Mouse (Mus musculus) ES-E14 (cell line): ENCODE measurements at regions not wholly inside any gene's neighbourhood (a gene's known extent, or its start where the extent isn't known, plus 50 kb on each side); places are given as distances from the start of the nearest gene placed in this dataset.

Experiments
- DNase-seq: peaks from one replicate; pipeline ENCODE4 v3.0.0-alpha.2; 2013; ENCODE audit warnings: low read depth, low spot score
- H3K27ac ChIP-seq: 2 replicates; pipeline ENCODE4 v1.5.1; 2012; ENCODE audit warnings: low read depth, mild to moderate bottlenecking, low read length, moderate library complexity, mixed read lengths; ENCODE audit not compliant: poor library complexity, insufficient read depth, severe bottlenecking
- H3K36me3 ChIP-seq: 2 replicates; pipeline ENCODE4 v1.6.1; 2012; ENCODE audit warnings: mild to moderate bottlenecking, low read length, moderate library complexity, mixed read lengths; ENCODE audit not compliant: control insufficient read depth, poor library complexity, insufficient read depth, severe bottlenecking
- H3K4me1 ChIP-seq, 2 experiments: fragments of 150-350 bp in 1 of 2; sonication (generic) in 1 of 2; 2 replicates each; pipeline ENCODE4 v1.6.1; 2012; ENCODE audit warnings: low read length in 2 of 2, mild to moderate bottlenecking in 1 of 2, mixed read lengths in 1 of 2; ENCODE audit not compliant: control insufficient read depth in 2 of 2, insufficient read depth in 2 of 2, poor library complexity in 1 of 2
- H3K4me3 ChIP-seq, 2 experiments: fragments of 150-350 bp in 1 of 2; sonication (generic) in 1 of 2; 2 replicates each; pipeline ENCODE4 v1.5.1; 2012; ENCODE audit warnings: low read length in 2 of 2, low read depth in 1 of 2, mild to moderate bottlenecking in 1 of 2, mixed read lengths in 1 of 2; ENCODE audit not compliant: insufficient read depth in 1 of 2, poor library complexity in 1 of 2, severe bottlenecking in 1 of 2
- H3K9ac ChIP-seq: 2 replicates; pipeline ENCODE4 v1.6.1; 2012; ENCODE audit warnings: low read depth, mild to moderate bottlenecking, low read length, mixed read lengths; ENCODE audit not compliant: poor library complexity, insufficient read depth, severe bottlenecking
- H3K9me3 ChIP-seq: fragments of 150-350 bp; sonication (generic); 2 replicates; pipeline ENCODE4 v1.6.1; 2012; ENCODE audit warnings: low read depth, mild to moderate bottlenecking, low read length; ENCODE audit not compliant: control insufficient read depth, insufficient read depth
- CHD2 ChIP-seq: IDR thresholded peaks from 2 replicates; pipeline ENCODE4 v1.6.1; 2014; ENCODE audit warnings: mild to moderate bottlenecking, low read depth, low read length, inconsistent platforms
- HCFC1 ChIP-seq: IDR thresholded peaks from 2 replicates; pipeline ENCODE4 v1.6.1; 2012; ENCODE audit warnings: low read length, inconsistent platforms, borderline replicate concordance; ENCODE audit not compliant: insufficient read depth
- MAFK ChIP-seq: IDR thresholded peaks from 2 replicates; pipeline ENCODE4 v1.6.1; 2014; ENCODE audit warnings: mild to moderate bottlenecking, low read depth, low read length, inconsistent platforms; ENCODE audit not compliant: insufficient read depth
- ZC3H11A ChIP-seq: IDR thresholded peaks from 2 replicates; pipeline ENCODE4 v1.6.1; 2012; ENCODE audit warnings: low read depth, mild to moderate bottlenecking, inconsistent platforms, low read length, borderline replicate concordance
- ZNF384 ChIP-seq: IDR thresholded peaks from 2 replicates; pipeline ENCODE4 v1.6.1; 2012; ENCODE audit warnings: low read depth, low read length, inconsistent platforms
- in situ Hi-C, 2 experiments: fragments of 600-800 bp; cut with MboI; formaldehyde crosslinking; loops; one replicate each; pipeline ENCODE4 v1.15.1; 2025; ENCODE audit warnings: low sequenced_read_pairs in 2 of 2, inconsistent platforms in 1 of 2; ENCODE audit not compliant: unreplicated experiment in 2 of 2

GRCm38 (mm10) chr13:99075467-99075866 is 91.1 kb upstream of the 1700024P04Rik start:
- in situ Hi-C loops: no loop called here
- no peaks in the 10 kb centered on the region for H3K4me1 ChIP-seq
- H3K36me3 ChIP-seq: no peaks in the 10 kb centered on the region
- H3K4me3 ChIP-seq: no peak overlapping the region
- no peaks in the 10 kb centered on the region for H3K9me3 ChIP-seq
- DNase-seq: no peak
- H3K9ac ChIP-seq: no peak overlapping the region
- H3K27ac ChIP-seq: no peak overlapping the region
- TF ChIP-seq MAFK: no peak
- no peak for TF ChIP-seq HCFC1
- no peak for TF ChIP-seq CHD2
- TF ChIP-seq ZC3H11A: no peak
- TF ChIP-seq ZNF384: no peak

GRCm38 (mm10) chr13:99071821-99072414 is 87.6 kb upstream of the 1700024P04Rik start:
- DNase-seq: no peak
- no peak for TF ChIP-seq MAFK
- no peak for TF ChIP-seq HCFC1
- no peak for TF ChIP-seq ZNF384
- TF ChIP-seq ZC3H11A: no peak
- no peak for TF ChIP-seq CHD2

GRCm38 (mm10) chr13:99071413-99071812 is 87.0 kb upstream of the 1700024P04Rik start:
- no peak for DNase-seq
- no peak for TF ChIP-seq HCFC1
- no peak for TF ChIP-seq CHD2
- Histone ChIP-seq H3K9me3 (no peaks in the 10 kb centered on the region), H3K9ac (no peak overlapping the region), H3K36me3 (no peaks in the 10 kb centered on the region), H3K27ac (no peak overlapping the region), H3K4me1 (no peaks in the 10 kb centered on the region), H3K4me3 (no peak overlapping the region)
- in situ Hi-C loops: no loop called here

More at GRCm38 (mm10) chr13:99071821-99072414, 87.6 kb upstream of the 1700024P04Rik start:
- H3K4me3 ChIP-seq: no peak overlapping the region
- H3K4me1 ChIP-seq: no peaks in the 10 kb centered on the region
- no peak overlapping the region for H3K27ac ChIP-seq
- no peak overlapping the region for H3K9ac ChIP-seq
- in situ Hi-C loops: no loop called here
- no peaks in the 10 kb centered on the region for H3K9me3 ChIP-seq
- no peaks in the 10 kb centered on the region for H3K36me3 ChIP-seq

- no peaks in the 10 kb centered on the region for H3K4me1 ChIP-seq
- H3K36me3 ChIP-seq: no peaks in the 10 kb centered on the region
- no peak overlapping the region for H3K27ac ChIP-seq
- DNase-seq: no peak
- H3K9me3 ChIP-seq: no peaks in the 10 kb centered on the region
- no peak for TF ChIP-seq ZNF384
- TF ChIP-seq MAFK: no peak
- no peak for TF ChIP-seq ZC3H11A
- TF ChIP-seq HCFC1: no peak
- TF ChIP-seq CHD2: no peak
- H3K4me3 ChIP-seq: no peak overlapping the region
- in situ Hi-C loops: no loop called here
- H3K9ac ChIP-seq: no peak overlapping the region
Observed at GRCm38 (mm10) chr13:99069767-99070166, 85.4 kb upstream of the 1700024P04Rik start.

- Histone ChIP-seq H3K36me3 (no peaks in the 10 kb centered on the region), H3K4me3 (no peak overlapping the region), H3K9me3 (no peaks in the 10 kb centered on the region), H3K27ac (no peak overlapping the region), H3K4me1 (no peaks in the 10 kb centered on the region), H3K9ac (no peak overlapping the region)
- no peak for DNase-seq
- in situ Hi-C loops: no loop called here
- TF ChIP-seq ZNF384: no peak
- TF ChIP-seq ZC3H11A: no peak
- TF ChIP-seq MAFK: no peak
- TF ChIP-seq CHD2: no peak
- TF ChIP-seq HCFC1: no peak
Observed at GRCm38 (mm10) chr13:99067504-99067903, 83.1 kb upstream of the 1700024P04Rik start.
